Mouse (Mus musculus) MEL (cell line): ENCODE measurements at regions not wholly inside any gene's neighbourhood (a gene's known extent, or its start where the extent isn't known, plus 50 kb on each side); places are given as distances from the start of the nearest gene placed in this dataset.
A peak's percentile ranks its signal among the peaks of the same experiment; 100 is the strongest.

Source experiments
- DNase-seq: peaks from one replicate; pipeline ENCODE4 v3.0.0; 2011; ENCODE audit warnings: low read depth, low spot score
- H3K27ac ChIP-seq: 2 replicates; pipeline ENCODE4 v1.5.1; 2012; ENCODE audit warnings: low read depth, mild to moderate bottlenecking, control low read depth, low read length, moderate library complexity; ENCODE audit not compliant: control insufficient read depth
- H3K27me3 ChIP-seq, 2 experiments: fragments of 150-350 bp in 1 of 2; sonication (generic) in 1 of 2; 2 replicates each; pipeline ENCODE4 v1.6.1; 2012; ENCODE audit warnings: low read length in 2 of 2, mild to moderate bottlenecking in 2 of 2, improper control_type of control experiment in 1 of 2, moderate library complexity in 1 of 2; ENCODE audit not compliant: insufficient read depth in 2 of 2, control insufficient read depth in 1 of 2
- H3K36me3 ChIP-seq, 2 experiments: 2 replicates each; pipeline ENCODE4 v1.6.1; 2012 to 2014; ENCODE audit warnings: low read length in 2 of 2, improper control_type of control experiment in 1 of 2, inconsistent platforms in 1 of 2, mild to moderate bottlenecking in 1 of 2; ENCODE audit not compliant: insufficient read depth in 2 of 2, control insufficient read depth in 1 of 2
- H3K4me1 ChIP-seq, 2 experiments: fragments of 150-350 bp in 1 of 2; sonication (generic) in 1 of 2; 2 replicates each; pipeline ENCODE4 v1.6.1; 2012; ENCODE audit warnings: low read length in 2 of 2, improper control_type of control experiment in 1 of 2, mild to moderate bottlenecking in 1 of 2; ENCODE audit not compliant: insufficient read depth in 2 of 2, control insufficient read depth in 1 of 2
- H3K4me3 ChIP-seq, 2 experiments: fragments of 150-350 bp in 1 of 2; sonication (generic) in 1 of 2; 2 replicates each; pipeline ENCODE4 v1.5.1; 2012; ENCODE audit warnings: low read depth in 2 of 2, low read length in 2 of 2, mild to moderate bottlenecking in 2 of 2, moderate library complexity in 2 of 2, control low read depth in 1 of 2, improper control_type of control experiment in 1 of 2; ENCODE audit not compliant: control insufficient read depth in 1 of 2, insufficient read depth in 1 of 2
- H3K79me2 ChIP-seq: 2 replicates; pipeline ENCODE4 v1.6.1; 2012; ENCODE audit warnings: mild to moderate bottlenecking, low read length, moderate library complexity; ENCODE audit not compliant: control insufficient read depth, poor library complexity, insufficient read depth
- H3K9ac ChIP-seq: 2 replicates; pipeline ENCODE4 v1.6.1; 2012; ENCODE audit warnings: low read depth, mild to moderate bottlenecking, control low read depth, low read length, moderate library complexity; ENCODE audit not compliant: control insufficient read depth, poor library complexity, severe bottlenecking
- H3K9me3 ChIP-seq: fragments of 150-350 bp; sonication (generic); replicated peaks from 2 replicates; pipeline ENCODE4 v1.6.1; 2012; ENCODE audit warnings: mild to moderate bottlenecking, low read length, improper control_type of control experiment, moderate library complexity; ENCODE audit not compliant: insufficient read depth
- BHLHE40 ChIP-seq: IDR thresholded peaks from 2 replicates; pipeline ENCODE4 v1.6.1; 2012; ENCODE audit warnings: low read depth, mild to moderate bottlenecking, inconsistent platforms, low read length, improper control_type of control experiment, borderline replicate concordance
- CTCF ChIP-seq, 3 experiments: IDR thresholded peaks in 2 of 3; conservative IDR thresholded peaks in 1 of 3; 2 replicates each; pipeline ENCODE4 v1.5.1; 2011 to 2012; ENCODE audit warnings: low read length in 3 of 3, low read depth in 2 of 3, mild to moderate bottlenecking in 2 of 3, improper control_type of control experiment in 1 of 3, inconsistent platforms in 1 of 3, mixed read lengths in 1 of 3, moderate library complexity in 1 of 3; ENCODE audit not compliant: control insufficient read depth in 1 of 3, insufficient read depth in 1 of 3, poor library complexity in 1 of 3, severe bottlenecking in 1 of 3
- ETS1 ChIP-seq: IDR thresholded peaks from 2 replicates; pipeline ENCODE4 v1.6.1; 2012; ENCODE audit warnings: low read depth, mild to moderate bottlenecking, inconsistent platforms, low read length, improper control_type of control experiment, moderate library complexity
- JUND ChIP-seq: IDR thresholded peaks from 2 replicates; pipeline ENCODE4 v1.6.1; 2011; ENCODE audit warnings: low read depth, mild to moderate bottlenecking, improper control_type of control experiment, low read length
- KAT2A ChIP-seq: conservative IDR thresholded peaks from 2 replicates; pipeline ENCODE4 v1.6.1; 2012; ENCODE audit warnings: low read depth, low read length, improper control_type of control experiment, inconsistent platforms
- MEF2A ChIP-seq: IDR thresholded peaks from 2 replicates; pipeline ENCODE4 v1.6.1; 2014; ENCODE audit warnings: low read depth, mild to moderate bottlenecking, inconsistent platforms, low read length, improper control_type of control experiment; ENCODE audit not compliant: poor library complexity, insufficient replicate concordance, severe bottlenecking; ENCODE audit errors: extremely low read depth
- MYB ChIP-seq: IDR thresholded peaks from 2 replicates; pipeline ENCODE4 v1.6.1; 2011; ENCODE audit warnings: mild to moderate bottlenecking, low read depth, low read length, improper control_type of control experiment
- MYC ChIP-seq: IDR thresholded peaks from 2 replicates; pipeline ENCODE4 v1.6.1; 2011; ENCODE audit warnings: low read depth, mild to moderate bottlenecking, low read length, improper control_type of control experiment, moderate library complexity
- NELFE ChIP-seq: IDR thresholded peaks from 2 replicates; pipeline ENCODE4 v1.6.1; 2011; ENCODE audit warnings: low read depth, low read length, improper control_type of control experiment
- POLR2A ChIP-seq, 2 experiments: IDR thresholded peaks; 2 replicates each; pipeline ENCODE4 v1.6.1; 2011 to 2012; ENCODE audit warnings: low read length in 2 of 2, mild to moderate bottlenecking in 2 of 2, control low read depth in 1 of 2, improper control_type of control experiment in 1 of 2, low read depth in 1 of 2, moderate library complexity in 1 of 2; ENCODE audit not compliant: control insufficient read depth in 1 of 2, insufficient read depth in 1 of 2, poor library complexity in 1 of 2
- POLR2AphosphoS2 ChIP-seq: IDR thresholded peaks from 2 replicates; pipeline ENCODE4 v1.6.1; 2011; ENCODE audit warnings: low read length, improper control_type of control experiment
- POLR2AphosphoS5 ChIP-seq: IDR thresholded peaks from 2 replicates; pipeline ENCODE4 v1.6.1; 2012; ENCODE audit warnings: low read depth, borderline replicate concordance, mild to moderate bottlenecking, inconsistent platforms, low read length, moderate library complexity, mixed read lengths
- TAL1 ChIP-seq: IDR thresholded peaks from 2 replicates; pipeline ENCODE4 v1.6.1; 2012; ENCODE audit warnings: mild to moderate bottlenecking, inconsistent platforms, low read length, moderate library complexity, mixed read lengths
- ZNF384 ChIP-seq: IDR thresholded peaks from 2 replicates; pipeline ENCODE4 v1.6.1; 2012; ENCODE audit warnings: low read depth, mild to moderate bottlenecking, inconsistent platforms, low read length, improper control_type of control experiment

DNA sequence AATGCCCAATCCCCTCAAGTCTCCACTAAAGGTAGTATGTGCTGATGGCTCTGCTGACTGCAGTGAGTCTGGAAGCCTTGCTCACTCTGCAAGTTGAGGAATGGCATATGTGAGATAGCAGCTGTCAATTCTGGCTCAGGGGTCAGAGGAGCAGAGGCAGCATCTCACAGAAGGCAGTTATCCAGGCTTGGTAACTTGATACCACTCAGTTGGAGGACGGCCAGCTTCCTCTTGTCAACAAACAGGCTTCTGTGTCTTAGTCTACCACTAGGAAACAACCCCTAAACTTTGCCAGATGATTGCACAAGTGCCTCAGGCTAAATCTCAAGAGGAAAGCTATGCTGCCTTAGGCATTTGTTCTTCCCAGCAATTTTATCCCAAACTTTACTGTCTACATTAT, 55.7 kb upstream of the Gabre start:
- H3K27ac ChIP-seq: no peak overlapping the region

DNA sequence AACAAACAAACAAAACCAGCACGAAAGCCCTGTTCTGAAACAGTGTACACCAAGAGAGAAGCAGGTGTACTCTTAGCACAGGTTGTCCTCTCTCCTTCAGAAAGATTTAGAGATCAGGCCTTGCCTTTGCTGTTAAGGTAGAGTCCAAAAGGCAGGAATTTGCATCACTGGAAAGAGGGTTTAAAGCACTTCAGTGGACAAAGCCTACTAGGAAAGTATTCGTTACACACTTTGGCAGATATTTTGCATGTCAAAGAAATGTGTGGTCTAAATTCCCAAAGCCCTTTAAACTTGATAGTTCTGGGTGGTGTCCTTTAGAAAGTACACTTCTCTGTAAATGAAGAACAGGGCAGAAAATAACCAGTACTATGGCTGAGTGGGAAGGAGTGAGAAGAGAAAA, 54.2 kb upstream of the Gabre start:
- Histone ChIP-seq H3K4me3 (no peak overlapping the region), H3K36me3 (no peaks in the 10 kb centered on the region), H3K4me1 (no peaks in the 10 kb centered on the region), H3K27ac (no peak overlapping the region), H3K79me2 (no peaks in the 10 kb centered on the region), H3K9me3 (no peaks in the 10 kb centered on the region), H3K27me3 (no peaks in the 10 kb centered on the region), H3K9ac (no peak overlapping the region)
- TF ChIP-seq POLR2AphosphoS2 (no peak), MEF2A (no peak), JUND (no peak), POLR2A (IDR thresholded peaks at IDR 0.05; ENCODE audit: control insufficient read depth in 1 of 2, insufficient read depth in 1 of 2, low read depth in 1 of 2, low read length in 2 of 2, poor library complexity in 1 of 2) (no peak), ETS1 (no peak), MYC (no peak), CTCF (IDR thresholded peaks at IDR 0.05 in 2 of 3, conservative IDR thresholded peaks at IDR 0.05 in 1 of 3; ENCODE audit: control insufficient read depth in 1 of 3, insufficient read depth in 1 of 3, low read depth in 2 of 3, low read length in 3 of 3, poor library complexity in 1 of 3, severe bottlenecking in 1 of 3) (no peak), ZNF384 (no peak), NELFE (no peak), BHLHE40 (no peak), MYB (no peak)
- no peak for DNase-seq

More for the DNA sequence above, 55.7 kb upstream of the Gabre start:
- Histone ChIP-seq H3K9me3 (no peaks in the 10 kb centered on the region), H3K27me3 (no peaks in the 10 kb centered on the region), H3K79me2 (no peaks in the 10 kb centered on the region), H3K4me1 (no peaks in the 10 kb centered on the region), H3K9ac (no peak overlapping the region), H3K36me3 (no peaks in the 10 kb centered on the region), H3K4me3 (no peak overlapping the region)
- TF ChIP-seq KAT2A (no peak), ZNF384 (no peak), POLR2AphosphoS5 (no peak), JUND (no peak), TAL1 (no peak)
- peak; percentile 2 for DNase-seq
